Mouse (Mus musculus): Measurements from ENCODE around the gene Chil4.
"Not testable (repeated sequence)": the region's sequence is repeated elsewhere in the genome, so short reads cannot be mapped to it uniquely, and the experiment has no call there.

The Chil4 gene

DNA sequence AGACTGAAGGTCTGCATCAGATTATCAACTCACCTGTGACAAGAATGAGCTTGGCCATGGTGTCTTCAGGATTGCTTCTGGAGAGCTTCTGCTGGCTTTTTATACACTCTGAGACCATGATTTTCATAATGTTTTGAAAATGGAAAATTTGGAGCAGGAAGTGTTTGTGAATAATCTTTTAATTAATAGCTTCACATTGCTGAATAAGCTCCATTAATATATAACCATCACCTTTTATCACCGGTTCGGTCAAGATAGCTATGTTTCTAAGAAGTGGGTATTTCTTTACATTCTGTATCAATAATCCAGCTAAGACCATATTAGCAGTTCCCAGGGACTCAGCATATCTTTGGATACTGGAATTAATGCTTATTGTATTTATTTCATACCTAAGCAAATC is at the start of gene Chil4:
Gene Chil4, minus strand, starts transcription at position 101 of the 400 bp plus-strand sequence.
- no peak for DNase-seq (ENCODE audit: low spot score)

DNA sequence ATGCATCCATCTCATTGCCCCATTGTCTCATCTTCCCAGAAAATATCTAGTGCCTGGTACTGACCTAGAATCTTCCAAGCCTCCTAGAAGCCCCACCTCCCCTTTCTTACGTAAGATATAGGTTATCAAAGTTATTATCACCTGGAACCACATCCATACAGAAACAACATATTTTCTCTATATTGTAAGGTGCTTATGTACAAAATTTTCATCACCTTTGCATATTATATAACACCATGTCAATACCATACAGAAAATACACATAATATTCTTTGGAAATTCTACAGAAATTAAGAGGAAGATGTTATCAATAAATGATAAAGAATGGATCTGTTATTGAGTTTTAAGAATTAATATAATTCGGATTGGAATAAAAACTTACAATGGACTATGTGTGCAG is 46.5 kb upstream of the Chil4 start:
- no peak for DNase-seq (ENCODE audit: low spot score)

DNA sequence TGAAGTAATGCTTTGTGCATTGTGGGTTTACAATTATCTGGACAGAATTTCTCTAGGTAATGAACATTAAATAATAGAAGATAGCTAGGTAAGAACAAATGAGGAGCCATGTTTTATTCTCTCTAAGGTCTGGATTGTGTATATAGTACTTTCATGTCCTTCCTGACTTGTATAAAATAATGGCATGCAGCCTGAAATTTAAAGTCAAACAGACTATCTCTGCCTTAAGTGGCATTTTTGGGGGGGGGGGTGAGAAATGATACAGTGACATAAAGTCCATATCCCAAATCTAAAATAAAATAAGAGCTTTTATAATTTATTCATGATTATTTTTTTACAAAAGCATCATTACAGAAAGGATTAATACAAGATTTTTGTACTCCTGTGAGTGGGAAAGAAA is 45.5 kb upstream of the Chil4 start:
- DNase-seq (ENCODE audit: low spot score): no peak

DNA sequence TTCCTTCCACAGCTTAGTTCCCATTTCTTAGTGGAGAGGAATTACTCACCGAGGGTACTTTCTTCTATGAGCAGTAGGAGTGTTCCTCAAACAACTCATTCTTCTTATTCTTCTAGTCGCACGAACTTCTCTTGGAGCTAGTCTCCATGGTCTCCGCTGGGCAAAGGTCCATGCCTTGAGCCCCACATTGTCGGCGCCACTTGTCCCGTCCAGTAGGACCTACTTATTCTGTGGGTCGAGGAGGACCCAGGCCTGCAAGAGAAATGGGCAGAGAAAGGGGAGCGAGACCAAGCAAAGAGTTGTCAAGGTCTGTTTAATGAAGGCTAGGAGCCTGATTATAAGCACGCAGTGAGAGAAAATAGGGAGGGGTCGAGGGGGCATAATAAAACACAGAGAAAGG is 37.8 kb upstream of the Chil4 start:
- not testable (repeated sequence) for DNase-seq (ENCODE audit: low spot score)

DNA sequence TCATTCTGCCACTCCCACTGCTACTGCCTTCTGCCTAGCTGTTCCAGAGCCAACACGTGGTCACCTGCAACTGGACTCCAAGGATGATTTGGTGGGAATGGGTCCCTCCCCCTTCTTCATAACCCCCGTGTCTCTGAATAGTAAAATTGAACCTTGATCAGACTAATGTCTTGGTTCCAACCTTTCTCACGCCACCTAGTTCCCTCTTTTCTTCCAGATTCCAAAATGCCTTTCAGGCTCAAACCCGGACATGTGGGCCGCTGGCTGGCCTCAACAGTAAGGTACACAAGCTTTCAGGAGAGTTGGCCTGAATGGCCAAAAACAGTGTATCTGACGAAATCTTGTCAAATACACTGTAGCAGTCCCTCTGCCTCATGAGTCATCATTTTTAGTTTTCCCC is 33.4 kb upstream of the Chil4 start:
- no peak for DNase-seq (ENCODE audit: low spot score)

DNA sequence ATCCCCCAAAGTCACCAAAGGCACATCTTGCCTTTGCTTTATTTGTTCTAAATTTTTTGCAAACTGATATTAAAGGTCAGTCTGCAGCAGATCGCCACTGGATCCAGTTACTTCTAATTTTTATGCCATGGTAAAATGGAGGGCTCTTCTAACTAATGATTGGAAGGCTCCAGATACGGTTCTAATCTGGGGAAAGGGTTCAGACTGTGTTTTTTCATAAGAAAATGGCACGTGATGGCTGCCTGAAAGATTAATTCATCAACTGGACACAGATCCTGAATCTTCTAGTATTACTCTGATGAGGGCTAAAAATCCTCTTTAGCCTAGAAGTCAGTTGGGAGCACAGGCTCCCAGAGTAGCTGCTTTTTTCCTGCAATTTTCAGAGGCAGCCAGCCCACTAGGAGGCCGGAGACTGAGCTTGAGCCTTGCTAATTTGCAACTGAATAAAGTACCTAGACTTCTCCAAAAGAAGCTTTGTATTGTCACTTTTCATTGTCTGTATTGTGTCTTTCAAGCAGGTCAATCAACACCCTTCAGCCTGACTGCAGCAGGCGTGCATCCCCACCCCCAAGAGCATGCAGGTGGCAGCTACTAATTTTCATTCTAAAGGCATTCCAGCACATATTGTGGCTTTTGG is 31.6 kb upstream of the Chil4 start:
- DNase-seq (ENCODE audit: low spot score): not testable (repeated sequence)

DNA sequence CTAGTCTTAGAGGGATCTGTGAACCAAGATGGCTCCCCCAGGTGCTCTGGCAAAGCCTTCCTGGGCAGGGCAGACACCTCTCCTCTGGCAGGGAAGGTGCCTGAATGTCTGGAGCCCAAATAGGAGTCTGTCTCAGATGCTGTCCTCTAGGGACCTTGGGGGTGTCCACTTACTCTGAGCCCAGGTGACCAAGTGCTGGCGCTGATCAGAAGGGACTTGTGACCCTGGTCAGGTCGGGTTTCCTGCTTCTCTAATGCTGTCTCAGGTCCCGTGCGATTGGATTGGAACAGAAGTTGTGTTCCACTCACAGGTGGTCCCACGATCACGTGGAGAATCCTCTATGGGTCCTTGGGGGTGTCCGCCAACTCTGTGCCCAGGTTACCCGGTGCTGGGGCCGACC is 28.1 kb upstream of the Chil4 start:
- DNase-seq (ENCODE audit: low spot score): not testable (repeated sequence)

DNA sequence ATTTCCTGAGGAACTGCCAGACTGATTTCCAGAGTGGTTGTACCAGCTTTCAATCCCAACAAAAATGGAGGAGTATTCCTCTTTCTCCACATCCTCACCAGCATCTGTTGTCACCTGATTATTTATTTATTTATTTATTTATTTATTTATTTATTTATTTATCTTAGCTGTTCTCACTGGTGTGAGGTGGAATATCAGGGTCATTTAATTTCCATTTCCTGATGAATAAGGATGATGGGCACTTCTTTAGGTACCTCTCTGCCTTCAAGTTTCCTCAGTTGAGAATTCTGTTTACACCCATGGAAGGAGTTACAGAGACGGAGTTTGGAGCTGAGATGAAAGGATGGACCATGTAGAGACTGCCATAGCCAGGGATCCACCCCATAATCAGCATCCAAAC is 20.9 kb upstream of the Chil4 start:
- DNase-seq (ENCODE audit: low spot score): not testable (repeated sequence)

DNA sequence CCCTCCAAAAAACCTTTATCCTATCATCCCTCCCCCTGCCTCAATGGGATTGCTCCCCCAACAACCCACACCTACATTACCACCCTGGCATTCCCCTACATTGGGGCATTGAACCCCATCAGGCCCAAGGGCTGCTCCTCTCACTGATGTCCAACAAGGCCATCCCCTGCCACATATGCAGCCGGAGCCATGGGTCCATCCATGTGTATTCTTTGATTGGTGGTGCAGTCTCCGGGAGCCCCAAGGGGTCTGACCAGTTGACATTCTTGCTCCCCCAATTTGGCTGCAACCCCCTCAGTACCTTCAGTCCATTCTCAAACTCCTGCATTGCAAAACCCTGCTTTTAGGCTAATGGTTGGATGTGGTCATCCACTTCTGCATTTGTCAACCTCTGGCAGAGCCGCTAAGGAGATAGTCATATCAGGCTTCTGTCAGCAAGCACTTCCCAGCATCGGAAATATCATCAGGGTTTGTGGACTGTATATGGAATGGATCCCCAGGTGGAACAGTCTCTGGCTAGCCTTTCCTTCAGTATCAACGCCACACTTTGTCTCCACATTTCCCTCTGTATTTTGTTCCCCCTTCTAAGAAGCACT is 20.0 kb upstream of the Chil4 start:
- no peak for DNase-seq (ENCODE audit: low spot score)

DNA sequence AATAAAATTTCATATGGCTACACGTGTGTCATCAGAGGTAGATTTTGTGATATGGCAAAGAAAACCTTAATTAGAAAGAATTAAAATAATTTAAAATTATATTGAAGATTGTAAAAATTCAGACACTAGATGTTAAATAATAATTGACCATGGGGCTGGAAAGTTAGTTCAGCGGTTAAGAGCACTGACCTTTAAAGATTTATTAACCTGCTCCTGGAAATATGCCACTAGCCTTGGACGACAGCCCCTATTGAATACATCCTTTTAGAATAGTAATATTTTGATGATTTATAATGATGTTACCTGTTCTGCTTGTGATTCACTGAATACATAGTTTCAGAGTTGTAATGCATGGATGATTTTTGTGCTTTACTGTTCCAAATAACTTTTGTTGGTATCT is 4.1 kb upstream of the Chil4 start:
- DNase-seq (ENCODE audit: low spot score): not testable (repeated sequence)

DNA sequence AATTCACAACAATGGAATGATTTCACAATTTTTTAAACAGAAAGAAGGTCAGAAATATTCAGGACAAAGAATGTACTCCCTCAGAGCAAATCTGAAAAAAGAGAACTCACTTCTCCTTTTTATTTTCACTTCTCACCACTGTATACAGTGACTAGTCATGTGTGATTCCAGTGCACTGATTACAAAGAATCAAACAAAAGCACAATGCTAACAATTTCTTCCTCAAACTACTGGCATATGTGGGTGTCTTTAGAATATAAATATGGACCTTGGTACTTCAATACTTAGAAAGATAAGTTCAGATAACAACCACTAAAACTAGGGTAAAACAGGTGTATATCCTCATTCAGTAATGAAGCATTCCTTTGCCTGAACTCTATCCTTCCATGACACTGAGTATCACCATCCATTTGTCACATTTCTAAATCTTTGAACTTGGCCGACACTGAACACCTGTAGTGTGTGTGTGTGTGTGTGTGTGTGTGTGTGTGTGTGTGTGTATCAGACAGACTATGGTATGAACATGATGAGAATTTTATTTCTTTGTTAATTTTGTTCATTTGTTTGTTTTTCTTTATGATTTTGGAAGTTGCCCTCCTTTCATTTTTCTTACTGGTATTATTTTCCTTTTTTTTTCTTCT is 2.4 kb upstream of the Chil4 start:
- DNase-seq (ENCODE audit: low spot score): no peak

DNA sequence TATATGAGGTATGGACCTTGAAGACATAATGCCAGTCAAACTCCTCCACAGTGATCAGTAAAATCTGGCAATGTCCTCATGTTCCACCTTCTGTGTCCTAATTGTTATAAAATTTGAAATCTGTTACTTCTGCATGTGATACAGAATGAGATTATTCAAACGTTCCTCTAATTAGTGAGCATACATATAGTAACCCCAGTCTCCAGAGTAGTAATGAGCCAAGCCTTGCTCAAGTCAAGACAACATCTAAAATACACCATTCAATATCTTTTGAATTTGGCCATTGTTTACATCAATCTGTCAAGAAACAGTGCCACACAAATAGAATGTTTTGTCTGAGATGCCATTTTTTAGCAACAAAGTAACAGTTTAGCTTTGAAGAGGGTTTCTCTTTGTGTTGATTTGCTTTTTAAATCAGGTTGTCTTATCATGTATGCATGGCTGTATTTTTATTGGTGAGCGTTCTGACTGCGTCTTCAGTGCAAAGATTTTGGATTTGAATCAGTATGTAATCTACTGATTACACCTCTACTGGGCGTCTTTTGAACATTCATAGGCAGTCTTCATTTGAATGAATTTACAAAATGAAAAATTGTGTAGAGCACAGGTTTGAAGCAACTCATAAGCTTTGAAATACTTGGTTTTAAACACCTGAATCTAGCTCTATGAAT is 888 bp downstream of the Chil4 start:
- DNase-seq (ENCODE audit: low spot score): not testable (repeated sequence)

DNA sequence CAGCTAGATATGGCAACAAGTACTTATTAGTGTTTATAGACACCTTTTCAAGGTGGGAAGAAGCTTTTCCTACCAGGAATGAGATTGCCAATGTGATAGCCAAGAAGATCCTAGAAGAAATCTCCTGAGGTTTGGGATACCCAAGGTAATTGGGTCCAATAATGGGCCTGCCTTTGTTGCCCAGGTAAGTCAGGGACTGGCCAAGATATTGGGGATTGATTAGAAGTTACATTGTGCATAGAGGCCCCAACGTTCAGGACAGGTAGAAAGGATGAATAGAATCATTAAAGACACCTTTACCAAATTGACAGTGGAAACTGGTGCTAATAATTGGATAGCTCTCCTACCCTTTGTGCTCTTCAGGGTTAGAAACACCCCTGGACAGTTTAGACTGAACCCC is 21.3 kb downstream of the Chil4 start:
- not testable (repeated sequence) for DNase-seq (ENCODE audit: low spot score)

DNA sequence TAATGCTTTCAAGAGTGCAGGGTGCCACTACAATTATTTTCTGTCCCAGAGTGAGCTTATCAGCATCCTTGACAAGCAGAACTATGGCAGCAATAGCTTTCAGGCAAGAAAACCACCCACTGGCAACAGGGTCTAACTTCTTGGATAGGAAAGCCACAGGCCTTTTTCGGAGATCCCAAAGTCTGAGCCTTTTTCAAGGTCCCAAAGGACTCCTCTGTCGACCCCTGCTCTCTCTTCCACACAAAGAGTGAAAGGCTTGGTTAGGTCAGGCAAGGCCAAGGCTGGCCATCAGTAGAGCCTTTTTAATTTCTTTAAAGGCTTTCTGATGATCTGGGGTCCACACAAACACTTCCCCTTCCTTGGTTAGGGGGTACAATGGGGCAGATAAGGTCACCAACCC is 22.1 kb downstream of the Chil4 start:
- not testable (repeated sequence) for DNase-seq (ENCODE audit: low spot score)

DNA sequence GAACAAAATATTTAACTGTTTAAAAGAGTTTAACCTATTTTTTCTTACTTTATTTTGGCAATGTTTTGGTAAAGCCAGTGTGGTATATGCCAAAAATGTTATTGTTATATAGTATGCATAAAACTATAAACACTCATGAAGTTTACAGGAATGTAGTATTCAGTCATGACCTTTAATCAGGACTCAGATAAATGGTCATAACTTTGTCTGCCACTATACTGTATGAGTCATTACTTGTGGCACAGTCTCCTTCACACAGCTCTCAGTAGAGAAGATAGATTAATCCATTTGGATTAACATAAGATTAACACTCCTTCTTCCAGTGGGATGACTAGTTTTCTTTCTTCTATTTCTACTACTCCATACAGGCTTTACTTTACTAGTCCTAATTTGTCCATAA is 23.0 kb downstream of the Chil4 start:
- no peak for DNase-seq (ENCODE audit: low spot score)

DNA sequence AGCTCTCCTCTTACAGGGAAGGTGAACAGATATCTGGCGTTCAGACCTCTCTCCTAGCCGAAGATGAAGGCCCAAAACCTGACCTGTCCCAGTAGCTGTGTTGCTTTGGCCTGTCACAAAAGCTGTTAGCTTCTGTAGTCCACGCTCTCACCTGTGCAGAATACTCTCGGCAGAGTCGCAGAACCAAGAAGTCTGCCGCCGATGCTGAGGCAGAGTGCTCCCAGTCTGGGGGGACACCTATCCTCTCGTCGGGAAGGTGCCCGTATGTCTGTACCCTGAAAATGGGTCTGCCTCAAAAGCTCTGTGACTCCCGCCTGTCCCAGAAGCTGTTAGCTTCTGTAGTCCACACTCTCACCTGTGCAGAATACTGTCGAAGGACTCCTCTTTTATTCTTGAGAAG is 23.8 kb downstream of the Chil4 start:
- DNase-seq (ENCODE audit: low spot score): no peak

DNA sequence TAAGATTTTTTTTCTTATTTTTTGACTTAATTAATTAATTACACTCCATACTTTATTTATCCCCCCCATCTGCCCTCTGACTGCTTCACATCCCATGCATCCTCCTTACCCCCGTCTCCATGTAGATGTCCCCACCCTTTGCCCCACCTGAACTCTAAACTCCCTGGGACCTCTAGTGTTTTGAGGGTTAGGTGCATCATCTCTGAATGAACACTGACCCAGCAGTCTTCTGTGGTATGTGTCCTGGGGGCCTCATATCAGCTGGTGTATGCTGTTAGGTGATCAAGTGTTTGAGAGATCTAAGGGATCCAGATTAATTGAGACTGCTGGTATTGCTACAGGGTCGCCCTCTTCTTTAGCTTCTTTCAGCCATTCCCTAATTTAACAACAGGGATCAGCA is 31.3 kb downstream of the Chil4 start:
- no peak for DNase-seq (ENCODE audit: low spot score)

DNA sequence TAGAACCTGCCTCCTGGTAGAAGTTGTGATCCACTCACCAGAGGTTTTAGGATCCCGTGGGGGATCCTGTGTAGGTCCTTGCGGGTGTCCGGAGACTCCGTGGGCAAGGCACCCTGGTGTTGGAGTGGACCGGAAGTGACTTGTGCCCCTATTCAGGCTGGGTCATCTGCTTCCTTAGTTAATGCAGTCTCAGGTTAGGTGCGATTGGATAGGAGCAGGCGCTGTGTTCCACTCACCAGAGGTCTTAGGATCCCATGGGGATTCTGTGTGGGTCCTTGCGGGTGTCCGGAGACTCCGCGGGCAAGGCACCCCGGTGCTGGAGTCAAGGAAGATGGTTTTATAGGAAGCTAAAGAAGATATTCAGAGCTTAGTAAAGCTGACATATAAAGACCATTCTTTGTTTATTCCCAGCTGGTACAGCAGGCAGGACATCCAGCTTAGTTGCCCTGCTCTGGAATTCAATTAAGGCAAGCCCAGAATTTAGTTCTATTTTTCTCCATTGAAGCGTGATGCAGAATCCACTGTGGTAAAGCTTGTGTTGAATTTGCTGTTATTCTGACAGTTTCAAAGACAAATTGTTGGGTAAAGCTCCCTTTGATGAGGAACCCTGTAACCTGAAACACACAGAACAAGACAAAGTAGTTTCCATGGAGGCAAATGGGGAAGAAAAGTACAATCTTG is 41.7 kb downstream of the Chil4 start:
- DNase-seq (ENCODE audit: low spot score): no peak

DNA sequence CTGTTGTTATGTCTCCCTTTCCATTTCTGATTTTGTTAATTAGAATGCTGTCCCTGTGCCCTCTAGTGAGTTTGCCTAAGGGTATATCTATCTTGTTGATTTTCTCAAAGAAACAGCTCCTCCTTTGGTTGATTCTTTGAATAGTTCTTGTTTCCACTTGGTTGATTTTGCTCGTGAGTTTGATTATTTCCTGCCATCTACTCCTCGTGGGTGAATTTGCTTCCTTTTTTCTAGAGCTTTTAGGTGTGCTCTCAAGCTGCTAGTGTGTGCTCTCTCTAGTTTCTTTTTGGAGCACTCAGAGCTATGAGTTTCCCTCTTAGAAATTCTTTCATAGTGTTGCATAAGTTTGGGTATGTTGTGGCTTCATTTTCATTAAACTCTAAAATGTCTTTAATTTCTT is 44.3 kb downstream of the Chil4 start:
- DNase-seq (ENCODE audit: low spot score): not testable (repeated sequence)

DNA sequence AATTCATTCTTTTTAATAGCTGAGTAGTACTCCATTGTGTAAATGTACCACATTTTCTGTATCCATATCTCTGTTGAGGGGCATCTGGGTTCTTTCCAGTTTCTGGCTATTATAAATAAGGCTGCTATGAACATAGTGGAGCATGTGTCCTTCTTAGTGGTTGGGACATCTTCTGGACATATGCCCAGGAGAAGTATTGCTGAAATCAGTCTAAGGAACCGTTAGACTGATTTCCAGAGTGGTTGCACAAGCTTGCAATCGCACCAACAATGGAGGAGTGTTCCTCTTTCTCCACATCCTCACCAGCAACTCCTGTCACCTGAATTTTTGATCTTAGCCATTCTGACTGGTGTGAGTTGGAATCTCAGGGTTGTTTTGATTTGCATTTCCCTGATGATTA is 46.8 kb downstream of the Chil4 start:
- DNase-seq (ENCODE audit: low spot score): not testable (repeated sequence)

DNA sequence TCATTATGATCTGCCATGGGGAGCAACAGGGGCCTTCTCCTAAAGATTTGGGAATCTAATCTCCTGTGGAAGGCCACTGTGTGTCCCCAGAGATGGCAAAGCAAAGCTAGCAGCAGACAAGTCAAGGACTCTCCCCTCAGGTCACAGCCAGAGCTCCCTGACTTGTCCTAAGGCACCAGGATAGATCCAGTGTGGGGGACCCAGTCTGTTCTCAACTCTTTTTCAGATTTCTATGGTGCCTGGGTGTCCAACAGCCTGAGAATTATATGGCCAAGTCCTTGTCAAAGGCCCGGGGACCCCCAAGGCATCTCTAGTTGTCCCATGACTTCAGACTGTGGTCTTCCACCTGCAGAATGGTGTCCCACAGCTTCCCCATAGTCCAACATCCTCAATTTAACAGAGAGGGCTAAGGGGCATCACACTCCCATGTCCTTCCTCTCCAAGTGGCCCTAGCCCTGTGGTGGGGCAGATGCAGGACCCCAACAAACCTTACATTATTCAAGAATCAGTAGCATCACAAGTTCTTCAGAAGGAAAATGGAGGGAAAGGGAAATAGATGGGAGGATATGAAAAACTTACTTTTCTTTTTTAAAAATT is 48.1 kb downstream of the Chil4 start:
- DNase-seq (ENCODE audit: low spot score): no peak

DNA sequence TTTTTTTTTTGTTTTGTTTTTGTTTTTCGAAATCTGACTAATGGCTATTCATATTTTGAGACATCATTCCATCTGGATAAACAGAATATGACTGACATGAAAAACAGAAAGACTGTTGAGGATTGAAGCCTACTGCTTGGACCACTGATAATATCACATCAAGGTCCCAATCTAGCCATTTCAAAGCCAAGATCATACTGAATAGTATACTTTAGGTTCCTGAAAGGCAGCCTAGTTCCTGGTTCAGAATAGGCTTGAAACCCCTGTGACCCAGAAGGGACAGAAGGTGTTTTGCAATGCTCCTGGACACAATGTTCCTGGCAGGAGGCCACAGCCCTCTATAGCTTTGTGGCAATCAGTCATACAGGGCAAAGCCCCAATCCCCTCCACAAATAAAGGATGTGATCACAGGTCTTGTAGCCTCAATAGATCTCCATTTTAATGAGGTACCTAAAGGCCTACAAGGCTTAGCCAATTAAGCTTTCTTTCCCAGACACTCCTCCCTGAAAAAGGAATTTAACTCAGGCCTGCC is 48.7 kb downstream of the Chil4 start:
- DNase-seq (ENCODE audit: low spot score): no peak
